Mouse (Mus musculus) cerebellum, postnatal 36 days (tissue): ENCODE measurements around the gene Cdkn1c.

ENCODE experiments used
- DNase-seq, 2 experiments: peaks; one replicate each; pipeline ENCODE4 v3.0.0; 2021 to 2022; ENCODE audit warnings: mixed read lengths in 2 of 2

Cdkn1c gene

GRCm38 (mm10) chr7:143433331-143433730 lies 27.5 kb downstream of the Cdkn1c start:
- DNase-seq: peak; percentile 61 to 63

GRCm38 (mm10) chr7:143432631-143433030 lies 28.2 kb downstream of the Cdkn1c start:
- DNase-seq: no peak

GRCm38 (mm10) chr7:143428814-143429499 lies 31.9 kb downstream of the Cdkn1c start:
- no peak for DNase-seq

DNA sequence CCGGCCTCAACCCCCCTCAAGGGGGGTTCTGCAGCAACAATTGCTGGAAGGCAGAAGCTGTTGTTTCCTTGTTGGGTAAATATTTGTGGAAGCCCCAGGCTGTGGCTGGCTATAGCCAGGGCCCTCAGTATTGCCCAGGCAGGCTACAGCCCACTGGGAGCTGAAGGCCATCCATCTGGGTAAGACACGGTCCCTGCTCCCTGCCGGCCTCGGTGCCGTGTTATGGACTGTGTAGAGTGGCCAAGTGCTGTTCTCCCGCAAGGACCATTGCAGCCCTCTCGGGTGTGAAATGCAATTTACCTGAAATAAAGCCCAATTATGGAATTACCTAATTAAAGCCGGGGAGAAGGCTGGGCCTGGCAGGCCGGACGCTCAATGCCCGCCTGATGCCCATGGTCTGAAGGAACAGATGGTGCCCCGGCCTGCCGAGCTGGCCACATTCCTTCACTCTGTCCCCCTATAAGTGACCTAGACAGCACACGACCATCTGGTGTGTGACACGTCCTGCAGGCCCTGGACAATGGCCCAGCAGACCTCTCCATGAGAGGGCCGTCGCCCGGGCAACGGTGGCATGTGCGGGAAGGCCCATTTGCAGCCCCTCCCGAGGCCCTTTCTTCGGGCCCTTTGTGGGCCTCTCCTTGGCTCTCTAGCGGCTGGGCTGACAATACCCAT lies 32.6 kb downstream of the Cdkn1c start:
- peak; percentile 94 to 96 for DNase-seq

- DNase-seq: no peak
Observed at GRCm38 (mm10) chr7:143419585-143420160, 41.2 kb downstream of the Cdkn1c start.

DNA sequence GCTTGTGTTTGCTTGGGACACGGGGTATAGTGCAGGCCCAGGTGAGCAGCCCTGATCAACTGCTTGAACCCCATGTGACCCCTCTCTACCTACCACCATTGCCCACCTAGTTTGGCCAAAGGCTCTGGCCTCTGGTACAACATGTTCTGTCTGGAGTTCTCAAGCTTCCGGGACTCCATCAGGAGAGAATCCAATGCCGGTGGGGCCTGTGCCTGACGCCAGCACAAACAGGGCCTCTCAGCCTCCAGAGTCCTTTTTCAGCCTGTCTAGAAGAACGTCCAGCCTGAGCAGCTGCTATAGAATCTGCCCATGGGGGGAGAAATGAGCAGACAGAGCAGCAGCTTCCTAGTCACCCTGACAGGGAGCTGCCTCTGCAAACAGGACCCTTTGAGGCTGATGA lies 43.0 kb downstream of the Cdkn1c start:
- DNase-seq: no peak

DNA sequence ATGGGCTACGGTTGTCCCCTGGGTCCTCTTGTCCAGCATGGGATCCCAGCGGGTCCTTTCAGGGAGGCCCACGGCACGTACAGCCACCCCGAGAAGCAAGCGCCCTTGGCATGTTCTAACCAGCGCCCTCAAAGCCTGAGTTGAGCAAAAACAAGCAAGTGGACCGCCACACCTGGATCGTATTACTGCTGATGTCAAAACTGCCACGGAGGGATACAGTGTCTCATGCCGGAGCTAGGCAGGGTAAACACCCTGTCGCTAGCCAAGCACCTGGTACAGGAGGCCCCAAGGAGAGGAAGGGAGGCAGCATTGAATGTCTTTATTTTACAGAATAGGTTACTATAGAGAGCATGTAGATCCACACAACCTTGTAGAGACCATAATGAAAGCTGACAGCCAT lies 44.4 kb downstream of the Cdkn1c start:
- no peak for DNase-seq

GRCm38 (mm10) chr7:143415070-143415469 lies 45.8 kb downstream of the Cdkn1c start:
- DNase-seq: no peak

DNA sequence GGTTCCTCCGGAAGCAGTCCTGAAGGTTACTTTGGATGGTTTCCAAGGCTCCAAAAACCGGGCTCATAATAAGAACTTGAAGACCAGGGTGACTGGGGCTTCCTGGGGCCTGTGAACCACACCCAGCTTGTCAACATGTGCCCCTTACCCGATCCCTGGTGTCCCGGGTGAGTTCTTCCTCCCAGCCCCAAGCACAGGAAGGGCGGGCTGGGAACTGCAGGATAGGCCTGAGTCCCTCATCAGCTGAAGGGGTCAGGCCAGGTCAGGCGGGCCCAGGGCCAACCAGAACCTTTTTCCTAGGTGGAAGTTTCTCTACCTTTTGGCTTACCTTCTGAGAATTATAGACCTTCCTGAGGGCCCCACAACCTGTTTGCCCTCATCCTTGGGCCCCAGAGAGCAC lies 48.2 kb downstream of the Cdkn1c start:
- no peak for DNase-seq

GRCm38 (mm10) chr7:143408615-143409021 lies 52.2 kb downstream of the Cdkn1c start:
- no peak for DNase-seq
